Mouse (Mus musculus): ENCODE measurements around the gene Atp1b3. TPM values are rescaled to one million over a fixed set of nuclear protein-coding genes. Genes with fewer than 3 reads are reported as not detected.

Gene Atp1b3
- total RNA-seq, 2 experiments from 2014 or later = 78.5 to 87.6 TPM

Other genes starting within 250 kb of the Atp1b3 start
- 1 to 10 TPM; 4.8 to 5.9 TPM for gene Gk5, start 245.1 kb downstream of the Atp1b3 start, total RNA-seq (2021)
- gene Tfdp2, start 168.2 kb downstream of the Atp1b3 start, total RNA-seq (2021) = 10 to 100 TPM; 40.1 to 49.1 TPM
- gene Rnf7, start 114.2 kb upstream of the Atp1b3 start, total RNA-seq (2021) = 10 to 100 TPM; 56.9 to 73.0 TPM
- gene Gm28729, start 160.8 kb upstream of the Atp1b3 start, total RNA-seq (2021) = under 1 TPM; 0.17 to 0.43 TPM